Mouse (Mus musculus) frontal cortex, adult 2 months (tissue): ENCODE data around the gene Rps10. TPM values are rescaled to one million over a fixed set of nuclear protein-coding genes. Genes with fewer than 3 reads are reported as not detected.

Experiments
- polyA plus RNA-seq: library from polyadenylated mRNA; depleted of rRNA; stranded (reverse); fragments of >200 nt; gene quantifications from 2 replicates; pipeline ENCODE4 v1.2.3, GENCODE M21; 2012; rRNA removed

Gene Rps10
- polyA plus RNA-seq, 1 experiment, result 567 TPM

Other genes with a start within 250 kb of the Rps10 start
- gene Grm4, start 115.3 kb downstream of the Rps10 start, polyA plus RNA-seq, result 39.8 and 50.2 TPM in 2 replicates
- gene Hmga1, start 80.2 kb downstream of the Rps10 start, polyA plus RNA-seq, result 66.0 and 78.8 TPM in 2 replicates
- gene AI413582, start 70.9 kb downstream of the Rps10 start, polyA plus RNA-seq, result 83.9 and 84.2 TPM in 2 replicates
- 352 and 353 TPM in 2 replicates for gene Nudt3, start 13.2 kb downstream of the Rps10 start, polyA plus RNA-seq
- 0.20 TPM in 1 of 2 replicates, not detected in the other for gene RPS10-NUDT3, start 1.4 kb downstream of the Rps10 start, polyA plus RNA-seq
- gene Pacsin1, start 18.8 kb upstream of the Rps10 start, polyA plus RNA-seq, result 270 and 282 TPM in 2 replicates
- 0.80 and 0.95 TPM in 2 replicates for gene Spdef, start 92.3 kb upstream of the Rps10 start, polyA plus RNA-seq
- 157 and 178 TPM in 2 replicates for gene D17Wsu92e, start 184.0 kb upstream of the Rps10 start, polyA plus RNA-seq
- 66.1 and 78.6 TPM in 2 replicates for gene Snrpc, start 201.5 kb upstream of the Rps10 start, polyA plus RNA-seq
- 9.5 and 10.5 TPM in 2 replicates for gene Uhrf1bp1, start 219.8 kb upstream of the Rps10 start, polyA plus RNA-seq